Mouse (Mus musculus) hindbrain, embryonic 12.5 days (tissue): ENCODE measurements around the gene Slc25a17. TPM values are rescaled to one million over a fixed set of nuclear protein-coding genes. Genes with fewer than 3 reads are reported as not detected.

Source experiments
- ATAC-seq: fragments of 200-750 bp; cut with Nextera tagmentation; 2 replicates; pipeline ENCODE4 v1.8.0; 2017; ENCODE audit warnings: moderate TSS enrichment; ENCODE audit not compliant: low FRiP score
- H3K27ac ChIP-seq: fragments of 300-500 bp; sonication (generic); 2 replicates; pipeline ENCODE4 v1.5.1; 2016; ENCODE audit warnings: mild to moderate bottlenecking
- H3K27me3 ChIP-seq: fragments of 300-500 bp; sonication (generic); 2 replicates; pipeline ENCODE4 v1.6.1; 2016; ENCODE audit warnings: mild to moderate bottlenecking
- H3K36me3 ChIP-seq: fragments of 300-500 bp; sonication (generic); 2 replicates; pipeline ENCODE4 v1.6.1; 2016; ENCODE audit warnings: mild to moderate bottlenecking
- H3K4me1 ChIP-seq: fragments of 300-500 bp; sonication (generic); 2 replicates; pipeline ENCODE4 v1.6.1; 2016
- H3K4me2 ChIP-seq: fragments of 300-500 bp; sonication (generic); replicated peaks from 2 replicates; pipeline ENCODE4 v1.6.1; 2016; ENCODE audit warnings: mild to moderate bottlenecking
- H3K4me3 ChIP-seq: fragments of 300-500 bp; sonication (generic); 2 replicates; pipeline ENCODE4 v1.5.1; 2016; ENCODE audit warnings: mild to moderate bottlenecking
- H3K9ac ChIP-seq: fragments of 300-500 bp; sonication (generic); 2 replicates; pipeline ENCODE4 v1.6.1; 2016; ENCODE audit warnings: mild to moderate bottlenecking, moderate library complexity
- H3K9me3 ChIP-seq: fragments of 300-500 bp; sonication (generic); replicated peaks from 2 replicates; pipeline ENCODE4 v1.6.1; 2016; ENCODE audit warnings: mild to moderate bottlenecking
- WGBS: fragments of 180-500 bp; shearing (Covaris S2); methylation state at CpG from one replicate; pipeline ENCODE4 v1.1.7; 2016; 5-methylcytosine and 5-hydroxymethylcytosine counted together
- polyA plus RNA-seq: library from polyadenylated mRNA; unstranded; fragments of >200 nt; fragmentation: Nextera tagmentation; extraction: Ambion mirVana; gene quantifications from 2 replicates; pipeline ENCODE4 v1.2.1, GENCODE M21; 2016

The Slc25a17 gene
- polyA plus RNA-seq, 1 experiment from 2014 or later: 106 TPM

DNA sequence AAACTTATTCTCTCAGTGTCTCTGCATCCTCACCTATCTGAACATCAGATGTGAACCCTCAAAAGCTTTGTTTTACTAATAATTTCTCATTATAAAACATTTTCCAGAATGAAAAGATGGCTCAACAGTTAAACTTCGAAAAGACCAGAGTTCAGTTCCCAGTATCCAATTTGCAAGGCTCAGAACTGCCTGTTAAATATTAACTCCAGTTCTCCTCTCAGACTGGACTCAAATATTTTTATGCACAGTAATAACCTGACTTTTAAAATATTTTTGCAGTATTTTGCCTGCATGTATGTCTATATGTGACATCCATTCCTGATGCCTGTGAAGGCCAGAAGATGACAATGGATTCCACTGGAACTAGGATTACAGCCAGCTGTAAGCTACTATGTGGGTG, 8.0 kb upstream of the Slc25a17 start:
- WGBS: 94% methylated on average over 1 of the region's 1 CpGs

DNA sequence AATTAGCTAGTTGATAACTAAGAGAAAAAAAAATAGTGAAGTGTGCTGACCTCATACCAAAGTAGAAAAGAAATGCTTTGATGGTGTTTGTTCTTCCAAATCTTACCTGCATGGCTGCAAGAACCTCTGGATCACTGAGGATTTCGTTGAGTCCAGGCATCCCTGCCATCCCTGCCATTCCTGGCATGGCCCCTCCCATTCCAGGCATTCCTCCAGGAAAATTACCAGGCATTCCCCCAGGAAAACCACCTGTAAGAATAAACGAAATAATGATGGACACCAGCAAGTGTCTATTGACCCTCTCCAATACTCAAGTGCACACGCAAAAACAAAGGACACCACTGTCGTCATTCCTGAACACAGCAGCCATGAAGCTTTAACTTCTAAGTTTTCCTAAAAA, 5.6 kb upstream of the Slc25a17 start:
- no peaks in the 10 kb centered on the region for H3K27me3 ChIP-seq
- H3K4me2 ChIP-seq: no peak overlapping the region
- 89% methylated on average over 4 of the region's 4 CpGs for WGBS
- H3K9ac ChIP-seq: no peak overlapping the region
- ATAC-seq: no peak
- H3K4me3 ChIP-seq: no peak overlapping the region
- H3K9me3 ChIP-seq: no peaks in the 10 kb centered on the region
- H3K4me1 ChIP-seq: peaks cover 2% of the 10 kb centered on the region; the same call in 1 of the 2 replicates
- H3K27ac ChIP-seq: no peak overlapping the region
- H3K36me3 ChIP-seq: peaks cover 69% of the 10 kb centered on the region

More for the DNA sequence above, 8.0 kb upstream of the Slc25a17 start:
- Histone ChIP-seq H3K9me3 (no peaks in the 10 kb centered on the region), H3K27ac (no peak overlapping the region), H3K9ac (no peak overlapping the region), H3K36me3 (peaks cover 83% of the 10 kb centered on the region), H3K4me2 (no peak overlapping the region), H3K4me1 (no peaks in the 10 kb centered on the region), H3K4me3 (no peak overlapping the region), H3K27me3 (no peaks in the 10 kb centered on the region)
- ATAC-seq: no peak

DNA sequence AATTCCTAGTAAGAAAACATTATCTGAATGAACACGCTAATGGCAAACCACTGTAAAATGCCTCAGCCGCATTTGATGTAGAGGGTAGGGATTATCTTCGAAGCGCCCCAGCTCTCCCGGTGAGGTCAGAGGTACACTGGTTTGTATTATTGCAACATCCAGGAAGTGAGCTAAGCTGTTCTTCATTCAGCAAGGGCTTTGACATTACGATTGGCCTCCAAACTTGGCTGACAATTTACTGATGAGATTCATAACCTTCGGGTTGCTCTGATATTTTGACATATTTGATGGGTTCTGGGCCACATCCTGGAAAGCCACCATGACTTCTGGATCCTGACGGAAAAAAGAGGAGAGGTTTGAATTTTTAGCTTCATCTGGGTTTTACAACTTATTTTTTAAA, 4.6 kb upstream of the Slc25a17 start:
- WGBS: 95% methylated on average over 8 of the region's 8 CpGs
- Histone ChIP-seq H3K9me3 (no peaks in the 10 kb centered on the region), H3K4me3 (no peak overlapping the region), H3K27ac (no peak overlapping the region), H3K36me3 (peaks cover 62% of the 10 kb centered on the region), H3K4me2 (no peak overlapping the region), H3K27me3 (no peaks in the 10 kb centered on the region), H3K9ac (no peak overlapping the region), H3K4me1 (peaks cover 7% of the 10 kb centered on the region; the same call in 1 of the 2 replicates)
- no peak for ATAC-seq

DNA sequence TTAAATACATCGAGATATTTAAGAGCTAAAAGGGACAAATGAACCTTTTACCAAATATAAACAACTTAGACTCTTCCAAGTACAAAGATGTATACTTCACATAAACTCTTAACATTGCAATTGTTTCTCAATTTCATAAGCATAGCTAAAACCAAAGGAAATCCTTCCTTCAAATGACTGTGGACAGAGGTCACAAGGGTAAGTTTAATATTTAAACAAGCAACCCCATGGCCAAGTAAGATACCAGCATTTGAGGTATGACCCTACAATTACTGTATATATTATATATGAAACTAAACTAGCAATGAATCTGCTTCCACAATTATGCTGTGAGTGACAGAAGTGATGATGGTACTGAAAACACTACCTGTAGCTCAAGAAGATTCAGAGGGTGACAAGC, 3.7 kb upstream of the Slc25a17 start:
- no peaks in the 10 kb centered on the region for H3K27me3 ChIP-seq
- H3K4me2 ChIP-seq: no peak overlapping the region
- H3K27ac ChIP-seq: no peak overlapping the region
- peaks cover 16% of the 10 kb centered on the region for H3K4me1 ChIP-seq
- no peak for ATAC-seq
- no peak overlapping the region for H3K9ac ChIP-seq
- no peak overlapping the region for H3K4me3 ChIP-seq
- WGBS: 98% methylated on average over 1 of the region's 1 CpGs
- H3K9me3 ChIP-seq: no peaks in the 10 kb centered on the region
- peaks cover 53% of the 10 kb centered on the region for H3K36me3 ChIP-seq

DNA sequence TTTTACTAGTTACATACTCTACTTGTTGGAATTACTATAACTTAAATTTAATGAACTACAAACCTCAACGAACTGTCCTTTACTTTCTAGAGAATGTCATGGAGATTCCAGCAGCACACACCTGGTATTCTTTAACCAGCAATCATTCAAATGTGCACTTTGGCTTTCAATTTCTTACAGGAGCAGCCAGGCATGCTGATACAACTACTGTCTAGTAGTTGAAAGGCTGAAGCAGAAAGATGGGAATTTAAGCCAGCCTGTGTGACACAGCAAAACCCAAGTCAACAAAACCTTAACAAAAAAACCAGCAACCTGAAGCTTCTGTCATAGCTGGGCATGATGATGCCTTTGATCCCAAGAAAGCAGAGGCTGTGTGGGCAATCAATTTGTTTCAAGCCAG, 1.9 kb upstream of the Slc25a17 start:
- peaks cover 39% of the 10 kb centered on the region for H3K36me3 ChIP-seq
- H3K4me3 ChIP-seq: no peak overlapping the region
- H3K4me2 ChIP-seq: no peak overlapping the region
- H3K27me3 ChIP-seq: no peaks in the 10 kb centered on the region
- H3K4me1 ChIP-seq: peaks cover 17% of the 10 kb centered on the region
- no peak overlapping the region for H3K27ac ChIP-seq
- no peaks in the 10 kb centered on the region for H3K9me3 ChIP-seq
- no peak for ATAC-seq
- 85% methylated on average over 1 of the region's 1 CpGs for WGBS
- no peak overlapping the region for H3K9ac ChIP-seq

DNA sequence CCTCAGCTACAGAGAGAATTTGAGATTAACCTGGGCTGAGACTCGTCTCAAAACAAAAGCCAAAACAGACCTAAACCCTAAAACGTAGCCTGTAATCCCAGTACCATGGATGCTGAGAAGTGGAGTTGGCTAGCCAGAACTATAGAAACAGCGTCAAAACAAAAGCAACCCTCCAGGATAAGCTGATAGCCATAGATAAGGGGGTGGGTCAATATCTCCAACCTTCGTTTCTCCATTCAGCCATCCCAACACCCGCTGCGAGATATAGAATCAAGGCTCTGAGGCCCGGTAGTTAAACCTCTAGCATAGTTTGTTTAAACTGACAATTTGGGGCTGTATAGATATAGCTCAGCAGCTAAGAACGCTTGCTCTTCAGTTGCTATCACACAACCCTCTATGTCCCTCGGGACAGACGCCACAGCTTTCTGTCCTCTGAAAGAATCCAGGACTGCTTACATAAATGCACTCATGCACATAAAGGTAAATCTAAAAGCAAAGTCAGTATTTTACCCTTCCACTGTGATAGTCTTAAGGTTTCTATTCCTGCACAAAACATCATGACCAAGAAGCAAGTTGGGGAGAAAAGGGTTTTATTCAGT, 904 bp upstream of the Slc25a17 start:
- Histone ChIP-seq H3K9ac (no peak overlapping the region), H3K4me3 (no peak overlapping the region), H3K4me2 (peak overlapping the region; percentile 84), H3K9me3 (no peaks in the 10 kb centered on the region), H3K27me3 (no peaks in the 10 kb centered on the region), H3K36me3 (peaks cover 29% of the 10 kb centered on the region), H3K27ac (peak overlapping the region; percentile 80; the same call in 1 of the 2 replicates), H3K4me1 (peaks cover 22% of the 10 kb centered on the region)
- ATAC-seq: no peak
- WGBS: 50% methylated on average over 10 of the region's 10 CpGs

DNA sequence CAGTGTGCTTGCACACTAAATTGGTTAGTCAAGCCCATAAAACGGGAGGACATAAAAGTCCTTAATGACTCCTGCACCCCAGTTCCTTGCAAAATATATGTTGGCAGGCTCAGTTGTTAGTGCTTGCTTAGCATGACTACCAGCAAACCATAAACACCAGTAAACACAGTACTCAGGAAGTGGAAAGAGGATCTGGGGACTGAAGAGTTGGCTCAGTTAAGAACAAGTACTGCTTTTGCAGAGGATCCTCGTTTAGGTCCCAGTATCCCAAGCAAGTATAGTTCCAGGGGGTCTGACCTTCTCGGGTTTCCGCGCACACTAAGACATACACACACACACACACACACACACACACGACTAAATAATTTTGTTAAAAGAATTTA, 401 bp upstream of the Slc25a17 start:
- H3K4me3 ChIP-seq: peak overlapping the region; percentile 71
- 47% methylated on average over 6 of the region's 6 CpGs for WGBS
- peak overlapping the region; percentile 77 for H3K9ac ChIP-seq

DNA sequence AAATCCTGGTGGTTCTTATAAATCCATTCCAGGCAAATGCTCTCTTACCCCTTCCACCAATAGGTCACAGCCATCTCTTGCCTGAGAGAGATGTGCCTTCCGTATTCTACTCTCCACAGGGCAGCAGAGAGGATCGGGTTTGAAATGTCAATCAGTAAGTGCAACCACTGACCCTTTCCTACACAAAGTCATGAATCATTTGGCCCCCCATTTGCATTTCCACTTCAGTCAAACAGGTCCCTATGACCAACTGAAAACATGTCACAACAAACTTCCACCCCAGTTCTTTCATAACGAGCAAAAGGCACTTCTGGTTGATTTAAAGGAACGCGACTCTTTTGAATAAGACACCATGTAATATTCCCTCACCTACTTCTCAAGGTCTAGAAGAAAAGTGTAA, 1.2 kb downstream of the Slc25a17 start:
- ATAC-seq: no peak
- Histone ChIP-seq H3K4me3 (no peak overlapping the region), H3K27me3 (no peaks in the 10 kb centered on the region), H3K27ac (no peak overlapping the region), H3K9ac (no peak overlapping the region), H3K9me3 (no peaks in the 10 kb centered on the region), H3K4me1 (peaks cover 22% of the 10 kb centered on the region), H3K36me3 (peaks cover 10% of the 10 kb centered on the region; the same call in 1 of the 2 replicates), H3K4me2 (peak overlapping the region; percentile 84)
- 85% methylated on average over 5 of the region's 5 CpGs for WGBS

More for the DNA sequence above, 401 bp upstream of the Slc25a17 start:
- Histone ChIP-seq H3K4me2 (peak overlapping the region; percentile 84), H3K27ac (peak overlapping the region; percentile 80; the same call in 1 of the 2 replicates), H3K4me1 (peaks cover 22% of the 10 kb centered on the region), H3K9me3 (no peaks in the 10 kb centered on the region), H3K36me3 (peaks cover 25% of the 10 kb centered on the region), H3K27me3 (no peaks in the 10 kb centered on the region)
- no peak; the same call in 1 of the 2 replicates for ATAC-seq

DNA sequence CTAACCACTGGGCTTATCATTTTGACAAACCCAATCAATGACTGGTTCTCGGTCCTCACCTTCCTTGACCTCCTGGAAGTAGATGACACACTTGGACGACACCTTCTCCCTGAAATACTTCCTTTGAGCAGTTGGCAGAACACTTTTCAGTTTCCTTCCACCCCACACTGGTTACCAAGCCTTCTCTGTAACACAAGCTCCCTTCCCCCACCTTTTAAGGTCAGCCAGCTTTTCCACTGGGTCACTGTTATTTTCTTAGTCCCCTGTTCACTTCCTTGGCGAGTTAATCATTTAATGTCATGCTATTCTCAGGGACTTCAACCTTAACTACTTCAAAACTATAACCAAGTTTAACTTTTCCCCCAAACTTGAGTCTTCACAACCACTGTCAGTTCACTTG, 1.7 kb downstream of the Slc25a17 start:
- ATAC-seq: no peak
- no peak overlapping the region for H3K4me3 ChIP-seq
- WGBS: 87% methylated on average over 3 of the region's 3 CpGs
- H3K36me3 ChIP-seq: peaks cover 7% of the 10 kb centered on the region; the same call in 1 of the 2 replicates
- no peak overlapping the region for H3K27ac ChIP-seq
- peaks cover 22% of the 10 kb centered on the region for H3K4me1 ChIP-seq
- no peaks in the 10 kb centered on the region for H3K27me3 ChIP-seq
- no peaks in the 10 kb centered on the region for H3K9me3 ChIP-seq
- no peak overlapping the region for H3K4me2 ChIP-seq
- H3K9ac ChIP-seq: no peak overlapping the region

DNA sequence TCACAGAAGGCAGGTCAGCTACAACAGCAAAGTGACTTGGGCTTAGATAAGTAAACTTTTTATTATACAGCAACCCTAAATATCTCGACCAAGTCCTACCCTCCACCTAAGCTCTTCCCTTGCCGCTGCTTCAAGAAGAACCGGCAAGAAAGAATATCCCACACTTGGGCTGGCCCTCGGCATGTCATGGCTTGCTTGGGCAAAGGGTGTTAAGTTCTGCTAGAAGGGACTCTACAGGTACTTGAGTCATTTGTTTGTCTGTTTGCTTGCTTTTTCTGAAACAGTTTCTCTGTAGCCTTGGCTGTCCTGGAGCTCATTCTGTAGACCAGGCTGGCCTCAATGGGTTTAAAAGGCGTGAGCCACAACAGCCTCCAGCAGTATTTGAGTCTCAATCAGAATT, 3.7 kb downstream of the Slc25a17 start:
- H3K4me3 ChIP-seq: no peak overlapping the region
- whole genome bisulfite sequencing: 50% methylated on average over 5 of the region's 5 CpGs
- no peak for ATAC-seq
- no peaks in the 10 kb centered on the region for H3K9me3 ChIP-seq
- H3K27ac ChIP-seq: no peak overlapping the region
- no peak overlapping the region for H3K4me2 ChIP-seq
- no peaks in the 10 kb centered on the region for H3K36me3 ChIP-seq
- no peak overlapping the region for H3K9ac ChIP-seq
- H3K4me1 ChIP-seq: peaks cover 22% of the 10 kb centered on the region
- no peaks in the 10 kb centered on the region for H3K27me3 ChIP-seq

DNA sequence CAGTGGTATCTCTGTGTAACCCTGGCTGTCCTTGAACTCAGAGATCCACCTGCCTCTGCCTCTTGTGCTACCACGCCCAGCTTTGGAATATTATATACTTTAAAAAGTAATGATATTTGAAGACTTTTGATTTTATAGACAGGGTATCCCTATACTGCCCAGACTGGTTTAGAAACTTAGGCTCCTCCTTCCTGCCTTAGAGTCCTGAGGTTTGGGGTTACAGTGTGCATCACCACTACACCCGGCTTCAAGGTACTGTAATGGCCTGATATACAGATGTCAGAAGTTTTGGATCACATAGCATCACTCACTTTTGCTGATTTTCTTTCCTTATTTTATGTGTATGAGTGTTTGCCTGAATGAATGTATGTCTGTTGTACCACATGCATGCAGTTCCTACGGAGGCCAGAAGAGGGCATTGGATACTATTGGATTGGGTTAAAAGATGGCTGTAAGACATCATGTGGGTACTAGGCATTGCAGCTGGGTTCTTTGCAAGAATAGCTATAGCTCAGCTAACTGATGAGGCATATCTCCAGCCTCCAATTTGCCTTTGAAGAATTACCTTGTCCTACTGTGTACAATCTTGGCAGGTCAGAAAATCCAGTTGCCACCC, 5.4 kb downstream of the Slc25a17 start:
- no peak overlapping the region for H3K4me2 ChIP-seq
- H3K9me3 ChIP-seq: no peaks in the 10 kb centered on the region
- no peak overlapping the region for H3K9ac ChIP-seq
- H3K4me3 ChIP-seq: no peak overlapping the region
- H3K4me1 ChIP-seq: peaks cover 15% of the 10 kb centered on the region
- no peak for ATAC-seq
- WGBS: 61% methylated on average over 3 of the region's 3 CpGs
- H3K27me3 ChIP-seq: no peaks in the 10 kb centered on the region
- no peak overlapping the region for H3K27ac ChIP-seq
- no peaks in the 10 kb centered on the region for H3K36me3 ChIP-seq

DNA sequence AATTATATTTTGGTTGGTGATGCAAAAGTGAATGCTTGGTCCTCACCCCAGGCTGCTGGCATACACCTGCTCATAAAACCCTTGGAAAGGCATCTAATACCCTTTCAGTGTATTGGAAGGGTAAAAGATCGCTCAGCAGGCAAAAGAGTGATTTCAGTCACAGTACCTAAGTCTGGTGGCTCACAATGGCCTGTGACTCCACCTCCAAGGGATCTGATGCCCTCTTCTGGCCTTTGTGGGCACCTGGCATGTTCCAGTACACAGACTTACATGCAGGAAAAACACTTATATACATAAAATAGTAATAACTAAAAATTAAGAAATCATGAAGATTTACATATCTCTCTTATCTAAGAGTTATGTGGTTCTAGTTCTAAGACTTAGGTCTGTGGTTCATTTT, 8.0 kb downstream of the Slc25a17 start:
- H3K9ac ChIP-seq: no peak overlapping the region
- whole genome bisulfite sequencing: 80% methylated on average over 1 of the region's 1 CpGs

DNA sequence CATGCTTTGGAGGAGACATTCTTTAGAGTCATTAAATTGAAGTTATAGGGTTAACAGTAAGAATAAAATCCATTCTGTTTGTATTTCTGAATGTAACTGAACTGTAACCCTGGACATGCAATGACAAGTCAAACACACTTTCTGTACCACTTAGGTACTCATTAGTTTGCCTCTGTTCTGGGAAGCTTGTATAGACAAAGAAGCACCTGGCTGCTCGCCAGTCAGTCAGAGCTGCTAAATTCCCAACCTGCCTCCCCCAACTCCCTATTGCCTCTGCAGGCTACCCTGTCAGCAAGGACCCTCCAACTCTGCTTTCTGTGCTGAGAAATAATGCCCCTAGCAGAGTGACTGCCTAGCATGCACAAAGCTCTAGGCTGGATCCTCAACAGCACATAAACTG, 10.2 kb downstream of the Slc25a17 start:
- WGBS: 78% methylated on average over 1 of the region's 1 CpGs
- Histone ChIP-seq H3K9me3 (no peaks in the 10 kb centered on the region), H3K9ac (no peak overlapping the region), H3K27ac (no peak overlapping the region), H3K4me3 (no peak overlapping the region), H3K4me2 (no peak overlapping the region), H3K27me3 (no peaks in the 10 kb centered on the region), H3K36me3 (no peaks in the 10 kb centered on the region), H3K4me1 (no peaks in the 10 kb centered on the region)
- no peak for ATAC-seq

More for the DNA sequence above, 8.0 kb downstream of the Slc25a17 start:
- Histone ChIP-seq H3K27ac (no peak overlapping the region), H3K27me3 (no peaks in the 10 kb centered on the region), H3K4me2 (no peak overlapping the region), H3K4me3 (no peak overlapping the region), H3K36me3 (no peaks in the 10 kb centered on the region), H3K4me1 (peaks cover 5% of the 10 kb centered on the region), H3K9me3 (no peaks in the 10 kb centered on the region)
- ATAC-seq: no peak
